Mouse (Mus musculus): ENCODE data around the gene Perm1. TPM values are rescaled to one million over a fixed set of nuclear protein-coding genes. Genes with fewer than 3 reads are reported as not detected.

Perm1 gene
- total and polyA plus RNA-seq, 3 experiments: 0.19 to 1.8 TPM; not detected in 1

GRCm38 (mm10) chr4:156185456-156185949, 30.2 kb upstream of the Perm1 start:
- Histone ChIP-seq H3K36me3 (ENCODE audit: control insufficient read depth in 1 of 2, insufficient read depth in 2 of 2, low read length in 2 of 2) (peaks cover 0 to 19% of the 10 kb centered on the region in 2 experiments; a peak in 3 of 4 replicates), H3K27ac (ENCODE audit: control insufficient read depth, low read depth, low read length) (peak overlapping the region; percentile 75), H3K27me3 (ENCODE audit: control insufficient read depth in 1 of 2, insufficient read depth in 2 of 2, low read length in 2 of 2) (no peaks in the 10 kb centered on the region), H3K4me1 (ENCODE audit: control insufficient read depth in 1 of 2, insufficient read depth in 2 of 2, low read length in 2 of 2) (peaks cover 14 to 29% of the 10 kb centered on the region in 2 experiments), H3K9ac (ENCODE audit: control insufficient read depth, low read depth, low read length, poor library complexity, severe bottlenecking) (peak overlapping the region; percentile 62), H3K79me2 (ENCODE audit: control insufficient read depth, insufficient read depth, low read length, poor library complexity) (no peaks in the 10 kb centered on the region), H3K9me3 (replicated peaks; ENCODE audit: insufficient read depth, low read length) (no peaks in the 10 kb centered on the region), H3K4me3 (ENCODE audit: control insufficient read depth in 1 of 2, insufficient read depth in 1 of 2, low read depth in 2 of 2, low read length in 2 of 2) (peak overlapping the region; percentile 34 to 44)
- peak; percentile 80 for DNase-seq (ENCODE audit: low read depth, low spot score)
- TF ChIP-seq MEF2A (IDR thresholded peaks at IDR 0.05; ENCODE audit: extremely low read depth, insufficient replicate concordance, low read depth, low read length, poor library complexity, severe bottlenecking) (no peak), CHD2 (IDR thresholded peaks at IDR 0.05; ENCODE audit: low read length) (no peak), GATA1 (IDR thresholded peaks at IDR 0.05; ENCODE audit: low read depth, low read length) (peak; percentile 74), CHD1 (IDR thresholded peaks at IDR 0.05; ENCODE audit: low read depth, low read length) (no peak), MYB (IDR thresholded peaks at IDR 0.05; ENCODE audit: low read depth, low read length) (no peak; the same call in 1 of the 2 replicates), CTCF (IDR thresholded peaks at IDR 0.05 in 2 of 3, conservative IDR thresholded peaks at IDR 0.05 in 1 of 3; ENCODE audit: control insufficient read depth in 1 of 3, insufficient read depth in 1 of 3, low read depth in 2 of 3, low read length in 3 of 3, poor library complexity in 1 of 3, severe bottlenecking in 1 of 3) (no peak), SMC3 (IDR thresholded peaks at IDR 0.05; ENCODE audit: low read depth, low read length) (no peak), ZKSCAN1 (IDR thresholded peaks at IDR 0.05; ENCODE audit: low read depth, low read length) (no peak), POLR2A (IDR thresholded peaks at IDR 0.05; ENCODE audit: control insufficient read depth in 1 of 2, insufficient read depth in 1 of 2, low read depth in 1 of 2, low read length in 2 of 2, poor library complexity in 1 of 2) (no peak), RCOR1 (IDR thresholded peaks at IDR 0.05; ENCODE audit: low read depth, low read length) (no peak; the same call in 1 of the 2 replicates), TAL1 (IDR thresholded peaks at IDR 0.05; ENCODE audit: low read length) (peak; percentile 88), TBP (IDR thresholded peaks at IDR 0.05; ENCODE audit: low read depth, low read length) (peak; percentile 34; the same call in 1 of the 2 replicates), USF1 (IDR thresholded peaks at IDR 0.05; ENCODE audit: low read depth, low read length) (no peak), ELF1 (IDR thresholded peaks at IDR 0.05; ENCODE audit: low read depth, low read length) (no peak), MAFK (IDR thresholded peaks at IDR 0.05; ENCODE audit: borderline replicate concordance, low read depth, low read length) (no peak), ZMIZ1 (IDR thresholded peaks at IDR 0.05; ENCODE audit: low read depth, low read length) (no peak), POLR2AphosphoS2 (IDR thresholded peaks at IDR 0.05; ENCODE audit: low read length) (no peak), KAT2A (conservative IDR thresholded peaks at IDR 0.05; ENCODE audit: low read depth, low read length) (no peak; the same call in 1 of the 2 replicates), UBTF (IDR thresholded peaks at IDR 0.05; ENCODE audit: borderline replicate concordance, insufficient read depth, low read depth, low read length) (0 out of 2 replicates have a peak, but pooled peaks have one; percentile 39), E2F4 (IDR thresholded peaks at IDR 0.05; ENCODE audit: borderline replicate concordance, low read depth, low read length) (no peak), EP300 (IDR thresholded peaks at IDR 0.05; ENCODE audit: low read depth in 1 of 2, low read length in 2 of 2) (peak; percentile 77 to 86), ZC3H11A (IDR thresholded peaks at IDR 0.05; ENCODE audit: low read depth, low read length) (no peak), MAZ (IDR thresholded peaks at IDR 0.05; ENCODE audit: low read depth, low read length) (0 out of 2 replicates have a peak, but pooled peaks have one; percentile 52), SIN3A (IDR thresholded peaks at IDR 0.05; ENCODE audit: low read length) (peak; percentile 58; the same call in 1 of the 2 replicates), NRF1 (IDR thresholded peaks at IDR 0.05; ENCODE audit: insufficient read depth, low read depth, low read length, poor library complexity, severe bottlenecking) (no peak), JUND (IDR thresholded peaks at IDR 0.05; ENCODE audit: low read depth, low read length) (no peak), BHLHE40 (IDR thresholded peaks at IDR 0.05; ENCODE audit: borderline replicate concordance, low read depth, low read length) (0 out of 2 replicates have a peak, but pooled peaks have one; percentile 9), TCF12 (IDR thresholded peaks at IDR 0.05; ENCODE audit: low read depth, low read length) (peak; percentile 93), ZNF384 (IDR thresholded peaks at IDR 0.05; ENCODE audit: low read depth, low read length) (no peak), MAX (IDR thresholded peaks at IDR 0.05; ENCODE audit: low read length) (no peak), POLR2AphosphoS5 (IDR thresholded peaks at IDR 0.05; ENCODE audit: borderline replicate concordance, low read depth, low read length) (no peak), ETS1 (IDR thresholded peaks at IDR 0.05; ENCODE audit: low read depth, low read length) (peak; percentile 66), HCFC1 (IDR thresholded peaks at IDR 0.05; ENCODE audit: low read depth, low read length) (peak; percentile 29; the same call in 1 of the 2 replicates), MXI1 (IDR thresholded peaks at IDR 0.05; ENCODE audit: low read depth, low read length) (no peak; the same call in 1 of the 2 replicates), RAD21 (IDR thresholded peaks at IDR 0.05; ENCODE audit: low read depth, low read length) (no peak), GABPA (IDR thresholded peaks at IDR 0.05; ENCODE audit: low read depth, low read length) (no peak), NELFE (IDR thresholded peaks at IDR 0.05; ENCODE audit: low read depth, low read length) (no peak)

Measured in MEL (cell line).